Mouse (Mus musculus): ENCODE measurements around the gene Arfip1.

The Arfip1 gene

DNA sequence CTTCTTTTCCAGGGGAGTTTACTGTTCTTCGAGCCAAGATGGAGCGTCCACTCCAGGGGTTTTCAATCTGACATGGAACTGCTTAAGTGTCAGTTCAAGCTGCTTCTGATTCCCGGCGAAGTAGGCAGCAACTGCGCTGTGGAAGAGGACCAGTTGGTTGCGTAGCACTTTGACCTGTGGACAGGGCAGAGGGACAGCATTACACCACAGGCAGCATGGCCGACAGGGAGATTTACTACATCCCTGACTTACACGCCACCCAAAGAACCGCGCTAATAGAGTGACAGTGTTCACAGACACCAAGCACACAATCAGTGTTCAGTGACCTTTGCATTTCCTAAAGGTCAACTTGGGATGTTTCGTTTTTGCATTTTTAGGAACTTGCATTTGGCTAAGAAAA, 84.7 kb downstream of the Arfip1 start:
- in situ Hi-C loops (cut with MboI, MseI) = no loop called here

- in situ Hi-C loops (cut with MboI, MseI) = no loop called here
These were observed 89.8 kb downstream of the Arfip1 start for GRCm38 (mm10) chr3:84492657-84493056.

DNA sequence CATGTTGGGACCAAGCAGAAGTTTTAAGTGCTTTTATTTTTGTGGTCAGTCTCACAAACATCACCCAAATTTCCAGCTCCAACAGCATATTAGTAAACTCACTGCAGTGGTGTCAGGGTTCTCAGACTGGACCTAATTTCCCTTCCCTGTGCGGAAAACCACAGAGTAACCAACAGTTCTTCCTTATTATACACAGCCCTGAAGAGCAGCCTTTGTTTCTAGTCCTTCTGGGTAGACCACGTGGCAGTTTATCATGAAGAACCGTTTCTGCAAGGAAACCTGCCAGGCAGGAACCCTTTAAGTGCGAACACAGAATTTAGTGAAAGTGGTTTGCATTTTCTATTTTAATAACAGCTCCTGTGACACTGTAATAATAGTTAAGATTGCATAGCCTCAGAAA, 90.3 kb downstream of the Arfip1 start:
- in situ Hi-C loops (cut with MboI, MseI) = no loop called here

GRCm38 (mm10) chr3:84488716-84489115, 93.7 kb downstream of the Arfip1 start:
- in situ Hi-C loops (cut with MboI, MseI) = no loop called here

DNA sequence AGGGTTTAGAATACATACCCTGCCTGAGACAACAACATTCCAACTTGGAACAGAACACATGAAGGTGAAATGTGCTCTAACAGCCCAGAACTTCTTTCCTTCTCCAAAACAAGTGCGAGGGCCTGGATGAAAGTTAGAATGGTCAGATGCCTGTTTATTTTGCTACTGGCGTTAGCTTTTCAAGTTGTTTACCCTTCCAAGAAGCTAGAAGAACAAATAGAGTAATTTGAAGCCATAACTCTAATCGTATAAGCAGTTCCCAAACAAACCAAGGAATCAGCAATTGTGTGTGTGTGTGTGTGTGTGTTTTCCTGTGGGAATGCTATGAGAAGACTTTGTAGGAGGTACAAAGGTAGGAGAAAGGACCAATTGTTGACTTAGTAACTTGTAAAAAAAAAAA, 97.5 kb downstream of the Arfip1 start:
- in situ Hi-C loops (cut with MboI, MseI) = no loop called here

DNA sequence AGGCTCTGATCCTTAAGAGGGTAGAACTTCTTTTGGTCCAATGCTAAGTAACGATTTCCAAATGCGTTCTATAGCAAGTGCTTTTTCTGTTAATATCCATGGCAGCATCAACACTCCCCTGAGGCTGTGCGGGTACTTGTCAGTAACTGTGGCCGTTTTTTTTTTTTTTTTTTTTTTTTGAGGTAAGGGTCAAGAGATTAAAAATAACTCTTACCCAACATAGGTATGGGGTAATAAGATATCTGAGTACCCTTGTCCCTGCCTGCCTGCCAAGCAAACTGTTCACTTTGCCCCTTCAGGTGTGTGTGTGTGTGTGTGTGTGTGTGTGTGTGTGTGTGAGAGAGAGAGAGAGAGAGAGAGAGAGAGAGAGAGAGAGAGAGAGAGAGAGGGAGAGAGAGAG, 98.1 kb downstream of the Arfip1 start:
- in situ Hi-C loops (cut with MboI, MseI) = no loop called here

DNA sequence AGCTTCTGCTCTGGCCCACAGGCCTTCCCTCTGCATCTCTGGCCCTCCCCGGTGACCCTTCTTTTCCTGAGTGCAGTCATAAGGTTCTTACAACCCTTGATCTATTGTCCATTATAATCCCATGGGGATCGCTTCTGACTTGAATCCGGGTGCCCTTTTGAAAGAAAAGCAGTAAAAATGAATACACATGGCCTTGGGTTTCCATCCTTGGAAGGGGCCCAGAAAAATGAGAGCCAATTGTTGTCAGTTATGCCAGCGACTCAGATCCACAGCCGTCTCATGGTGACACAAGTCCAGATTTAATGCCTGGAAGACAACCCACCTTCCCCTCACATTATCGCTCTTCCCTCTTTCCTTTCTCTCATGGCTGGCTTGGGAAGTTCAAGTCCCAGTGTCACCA, 100.3 kb downstream of the Arfip1 start:
- in situ Hi-C loops (cut with MboI, MseI) = no loop called here

DNA sequence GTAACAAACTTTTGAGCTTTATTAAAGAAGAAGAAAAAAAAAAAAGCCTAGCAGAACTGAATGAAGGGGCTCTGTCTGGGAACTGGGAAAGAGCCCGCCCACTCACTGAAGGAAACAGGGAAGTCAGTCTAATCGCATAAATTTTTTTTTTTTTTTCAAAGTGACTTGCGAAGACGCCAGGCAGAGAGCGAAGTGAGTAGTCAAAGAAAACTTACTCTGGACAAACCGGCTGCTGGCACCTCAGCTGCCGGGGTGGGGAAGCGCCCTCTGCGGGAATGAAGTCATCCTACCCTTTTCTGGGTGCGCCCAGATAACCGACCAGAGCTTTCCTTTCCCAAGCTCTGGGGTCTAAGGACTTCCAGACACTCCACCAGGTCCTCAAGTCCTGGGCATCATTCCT, 101.3 kb downstream of the Arfip1 start:
- in situ Hi-C loops (cut with MboI, MseI) = no loop called here

- in situ Hi-C loops (cut with MboI, MseI) = no loop called here
These were observed 102.2 kb downstream of the Arfip1 start, which contains the start of gene Fhdc1 for GRCm38 (mm10) chr3:84480006-84480897. TSS of gene Fhdc1 (minus strand) at chr3:84480429.

- in situ Hi-C loops (cut with MboI, MseI) = no loop called here
These were observed 103.0 kb downstream of the Arfip1 start for GRCm38 (mm10) chr3:84479293-84480005.

- in situ Hi-C loops (cut with MboI, MseI) = no loop called here
These were observed 103.5 kb downstream of the Arfip1 start for GRCm38 (mm10) chr3:84478896-84479292.

GRCm38 (mm10) chr3:84478195-84478594, 104.2 kb downstream of the Arfip1 start:
- in situ Hi-C loops (cut with MboI, MseI) = no loop called here

- in situ Hi-C loops (cut with MboI, MseI) = no loop called here
These were observed 104.9 kb downstream of the Arfip1 start for GRCm38 (mm10) chr3:84477498-84477897.

DNA sequence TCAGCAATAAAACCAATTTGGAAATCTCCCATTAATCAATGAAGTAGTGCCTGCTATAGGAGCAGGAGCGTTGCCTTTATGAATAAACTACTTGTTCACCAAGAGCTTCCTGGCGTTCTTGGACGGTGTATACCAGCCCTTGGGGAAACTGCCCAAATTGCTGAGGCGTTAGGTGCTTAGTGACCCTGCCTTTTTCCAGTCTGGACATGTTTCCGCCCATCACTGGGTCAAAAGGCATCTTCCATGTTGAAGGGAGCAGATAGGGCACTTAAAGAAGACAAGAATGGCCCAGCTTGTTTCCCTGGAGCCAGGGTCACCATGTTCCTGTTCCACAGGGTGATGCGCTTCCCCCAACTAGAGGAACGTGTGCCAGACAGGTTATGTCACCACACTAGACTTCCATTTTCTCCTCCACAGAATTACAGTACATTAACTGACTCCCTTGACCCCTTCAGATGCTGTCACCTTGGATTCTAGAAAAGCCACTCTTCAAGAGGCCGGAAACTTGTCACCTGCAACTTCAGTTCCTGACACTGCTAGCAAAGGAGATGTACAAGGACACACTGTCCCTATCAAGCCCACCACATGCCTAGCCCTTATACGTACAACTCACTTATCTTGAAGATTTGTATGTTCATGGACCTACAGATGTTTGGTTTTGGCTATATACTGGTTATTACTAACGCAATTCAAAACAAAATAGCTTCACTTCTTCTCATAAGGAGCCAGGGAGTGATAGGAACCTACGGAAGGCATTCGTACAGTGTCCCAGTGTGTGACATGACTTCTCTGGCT, 107.2 kb downstream of the Arfip1 start:
- in situ Hi-C loops (cut with MboI, MseI) = no loop called here

DNA sequence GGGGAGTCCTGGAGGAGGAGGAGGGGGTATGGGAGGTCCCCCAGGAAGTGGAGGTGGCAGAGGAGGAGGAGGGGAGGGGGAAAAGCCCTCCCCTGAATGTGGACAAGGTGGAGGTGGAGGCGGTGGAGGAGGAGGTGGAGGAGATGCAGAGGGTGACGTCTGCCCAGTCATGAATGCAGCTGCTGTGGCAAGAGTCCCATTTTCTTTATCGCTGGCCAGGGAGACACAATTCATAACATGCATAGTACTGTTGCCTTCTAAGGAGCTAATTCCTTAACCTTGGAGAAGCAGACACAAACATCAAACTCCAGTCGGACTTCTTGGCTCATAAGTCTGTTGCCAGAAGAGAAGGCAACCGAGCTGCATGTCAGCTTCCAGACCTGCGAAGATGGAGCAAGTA, 108.0 kb downstream of the Arfip1 start:
- in situ Hi-C loops (cut with MboI, MseI) = no loop called here

DNA sequence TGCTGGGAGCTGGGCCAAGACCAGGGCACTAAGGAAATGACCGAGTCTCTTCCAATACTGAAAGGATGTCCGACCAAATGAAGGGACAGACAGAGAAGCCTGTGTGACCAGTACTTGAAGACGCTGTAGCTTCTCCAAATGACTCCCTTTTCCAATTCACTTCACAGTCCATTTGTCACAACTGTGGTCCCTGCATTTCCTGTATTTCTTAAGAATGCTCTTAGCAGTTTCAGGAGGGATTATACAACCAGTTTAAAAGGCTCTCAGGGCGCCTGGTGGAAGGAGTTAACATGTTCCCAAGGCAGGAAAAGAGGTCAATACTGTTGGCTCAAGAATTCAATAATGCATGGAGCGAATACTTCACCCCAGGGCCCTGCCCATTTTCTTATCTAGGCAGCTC, 109.5 kb downstream of the Arfip1 start:
- in situ Hi-C loops (cut with MboI, MseI) = no loop called here

GRCm38 (mm10) chr3:84472527-84472926, 109.9 kb downstream of the Arfip1 start:
- in situ Hi-C loops (cut with MboI, MseI) = no loop called here

DNA sequence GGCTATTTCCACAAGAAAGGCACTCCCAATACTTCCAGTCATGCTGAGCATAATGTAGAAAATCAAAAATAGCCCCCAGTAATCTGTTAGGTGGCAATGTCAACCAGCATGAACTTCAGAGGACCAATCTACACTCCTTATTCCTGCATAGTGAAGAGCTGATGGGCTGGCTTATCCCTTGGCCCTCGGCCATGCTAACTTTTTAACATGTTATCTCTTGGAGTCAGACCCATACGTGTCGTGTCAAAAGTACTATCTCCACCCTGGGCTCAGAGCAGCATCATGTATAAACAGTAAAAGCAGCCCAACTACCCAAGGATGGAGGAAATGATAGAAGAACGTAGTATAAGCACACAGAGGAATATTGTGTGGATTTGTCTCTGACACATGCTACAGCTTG, 111.3 kb downstream of the Arfip1 start:
- in situ Hi-C loops (cut with MboI, MseI) = no loop called here

DNA sequence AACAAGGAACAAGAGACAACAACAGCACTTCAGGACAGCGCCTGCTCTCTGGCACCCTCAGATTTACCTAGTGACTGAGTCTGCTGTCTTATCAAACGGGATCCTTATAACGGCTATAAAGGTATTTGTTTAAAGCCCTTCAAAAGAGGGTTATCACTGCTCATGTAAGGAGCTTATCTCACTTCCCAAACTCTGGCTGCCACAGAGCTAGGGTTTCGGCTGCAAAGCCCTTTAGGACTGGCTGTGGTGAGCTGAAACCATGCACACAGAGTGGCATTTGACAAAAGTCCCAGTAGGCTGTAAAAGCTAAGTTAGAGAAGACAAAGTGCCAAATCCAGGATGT, 114.3 kb downstream of the Arfip1 start:
- in situ Hi-C loops (cut with MboI, MseI) = no loop called here

DNA sequence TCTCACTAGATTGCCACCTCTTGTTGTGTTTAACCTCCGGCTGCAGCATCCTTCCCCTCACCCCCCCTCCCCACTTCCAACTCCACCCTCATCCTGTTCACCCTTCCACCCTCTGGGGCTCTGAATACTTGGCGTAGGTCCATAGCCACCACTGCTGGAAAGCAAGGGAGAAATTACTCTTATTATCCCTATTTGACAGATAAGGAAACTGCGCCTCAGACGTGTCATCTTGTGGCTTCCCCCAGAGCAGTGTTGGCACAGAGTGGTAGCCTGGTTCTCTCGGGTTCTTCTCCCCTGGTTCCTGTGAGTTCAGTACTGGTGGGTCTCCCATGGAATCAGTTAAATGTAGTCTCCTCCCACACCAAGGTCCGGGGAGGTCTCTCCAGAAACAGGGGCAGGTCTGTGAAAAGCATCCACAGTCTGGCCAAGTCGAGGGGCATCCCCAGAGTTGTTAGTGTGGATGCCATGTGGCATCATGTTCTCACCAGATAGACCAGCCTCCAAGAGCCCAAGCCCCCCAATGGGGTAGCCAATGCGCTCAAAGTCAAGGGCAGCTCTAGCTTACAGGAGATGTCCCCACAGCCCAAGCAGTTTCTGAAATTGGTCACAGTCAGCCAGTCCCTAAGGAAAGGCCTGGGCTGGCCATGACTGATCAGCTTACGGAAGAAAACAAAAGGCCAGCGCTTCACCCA, 114.9 kb downstream of the Arfip1 start:
- in situ Hi-C loops (cut with MboI, MseI) = no loop called here

- in situ Hi-C loops (cut with MboI, MseI) = no loop called here
These were observed 116.5 kb downstream of the Arfip1 start for GRCm38 (mm10) chr3:84465822-84466500.

All from T-helper 2 cell (primary cell).